Mouse (Mus musculus): ENCODE results near the gene Pa2g4.

DNA sequence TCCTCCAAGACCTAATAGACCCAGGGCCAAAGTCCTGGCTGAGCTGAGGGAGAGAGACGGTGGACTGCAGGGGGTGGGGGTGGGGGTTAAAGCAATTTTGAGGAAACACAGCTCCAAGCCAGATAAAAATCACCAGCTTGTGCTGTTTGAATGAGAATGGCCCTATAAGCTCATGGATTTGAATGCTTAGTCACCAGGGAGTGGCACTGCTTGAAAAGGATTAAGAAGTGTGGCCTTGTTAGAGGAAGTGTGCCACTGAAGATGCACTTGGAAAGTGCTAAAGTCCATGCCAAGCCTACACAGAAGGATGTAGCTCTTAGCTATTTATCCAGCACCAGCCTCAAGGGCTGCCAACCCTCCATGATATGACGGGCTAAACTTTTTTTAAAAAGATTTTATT, 30.6 kb downstream of the Pa2g4 start:
- no peak for TF ChIP-seq CTCF (IDR thresholded peaks at IDR 0.05; ENCODE audit: borderline replicate concordance, insufficient read depth, low read depth, low read length)
- no peak for TF ChIP-seq POLR2A (IDR thresholded peaks at IDR 0.05; ENCODE audit: borderline replicate concordance, insufficient read depth, low read length)

All from cerebellum, adult 2 months (tissue).